Mouse (Mus musculus): ENCODE results near the gene Naglu. TPM values are rescaled to one million over a fixed set of nuclear protein-coding genes. Genes with fewer than 3 reads are reported as not detected.

Naglu gene
- total and polyA plus RNA-seq, 3 experiments = 11.2 to 33.3 (median 13.8) TPM

DNA sequence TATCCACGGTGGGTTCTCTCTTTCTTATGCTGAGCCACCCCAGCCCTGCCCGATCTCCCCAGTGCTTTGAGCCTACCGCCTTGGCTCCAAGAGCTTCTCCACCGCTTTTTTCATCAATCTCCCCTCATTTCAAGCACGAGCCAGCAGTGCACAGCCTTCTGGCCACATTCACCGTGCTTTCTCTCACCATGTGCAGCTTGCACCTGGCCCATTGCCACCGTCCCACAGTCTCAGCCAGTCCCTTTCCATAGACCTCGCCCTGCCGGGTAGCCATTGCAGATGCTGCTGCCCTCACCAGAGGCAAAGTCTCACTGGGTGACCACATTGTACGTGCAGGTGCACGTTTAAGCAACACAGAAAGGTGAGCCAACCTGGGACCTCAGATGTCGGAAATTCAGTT is 46.4 kb upstream of the Naglu start:
- dilution Hi-C loops (cut with MboI; ENCODE audit: extremely low pct_ligation_motif_present, extremely low pct_unique_long_range_greater_than_20kb, low sequenced_read_pairs) (no loop called here), in situ Hi-C loops (cut with MboI; ENCODE audit: low pct_ligation_motif_present, low pct_unique_long_range_greater_than_20kb, low sequenced_read_pairs) (no loop called here)
- no peaks in the 10 kb centered on the region for H3K9me3 ChIP-seq (replicated peaks; ENCODE audit: low read length)
- H3K4me3 ChIP-seq (replicated peaks in 1 of 3; ENCODE audit: low read depth in 2 of 3, low read length in 2 of 3, poor library complexity in 1 of 3) = no peak overlapping the region
- DNase-seq (ENCODE audit: extremely low read depth) = no peak
- H3K27ac ChIP-seq (ENCODE audit: insufficient read depth, low read depth) = no peak overlapping the region
- no peak overlapping the region for H3K4me2 ChIP-seq (ENCODE audit: insufficient read depth, low read depth, poor library complexity, severe bottlenecking)
- H3K27me3 ChIP-seq (replicated peaks) = no peaks in the 10 kb centered on the region
- no peak for TF ChIP-seq JUND (conservative IDR thresholded peaks at IDR 0.05; ENCODE audit: low read depth, low read length)
- TF ChIP-seq USF2 (conservative IDR thresholded peaks at IDR 0.05; ENCODE audit: low read depth, low read length) = no peak
- no peak for TF ChIP-seq POLR2AphosphoS2 (IDR thresholded peaks at IDR 0.05; ENCODE audit: low read depth, low read length)
- TF ChIP-seq SMC3 (IDR thresholded peaks at IDR 0.05; ENCODE audit: low read depth, low read length) = no peak
- no peaks in the 10 kb centered on the region for H3K79me2 ChIP-seq (replicated peaks; ENCODE audit: control insufficient read depth, extremely low read depth, insufficient read depth, poor library complexity, severe bottlenecking)
- peaks cover 62 to 95% of the 10 kb centered on the region in 2 experiments for H3K36me3 ChIP-seq (replicated peaks in 1 of 2; ENCODE audit: control insufficient read depth in 1 of 2, insufficient read depth in 1 of 2, low read length in 1 of 2)
- H3K9ac ChIP-seq (ENCODE audit: insufficient read depth, low read depth) = no peak overlapping the region
- no peaks in the 10 kb centered on the region for H3K4me1 ChIP-seq (ENCODE audit: control insufficient read depth in 1 of 2, insufficient read depth in 2 of 2)

DNA sequence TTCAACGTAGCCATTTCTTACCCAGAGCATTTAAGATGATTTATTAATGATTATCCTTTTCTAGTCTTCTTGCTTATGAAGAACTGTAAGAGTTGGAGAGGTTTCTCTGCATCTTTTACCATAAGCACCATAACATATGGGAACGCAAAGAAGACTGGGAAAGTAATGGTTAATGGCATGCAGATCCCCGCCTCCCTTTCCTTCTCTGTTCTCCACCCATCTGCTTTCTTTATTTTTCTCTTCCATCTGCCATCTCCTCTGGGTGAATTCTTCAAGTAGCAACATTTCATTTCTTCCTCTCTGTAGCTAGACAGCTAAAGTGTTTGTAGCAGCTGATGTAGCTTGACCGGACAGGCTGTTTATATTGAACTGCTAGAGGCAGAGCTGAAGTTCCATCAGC is 45.8 kb upstream of the Naglu start:
- dilution Hi-C loops (cut with MboI; ENCODE audit: extremely low pct_ligation_motif_present, extremely low pct_unique_long_range_greater_than_20kb, low sequenced_read_pairs) (no loop called here), in situ Hi-C loops (cut with MboI; ENCODE audit: low pct_ligation_motif_present, low pct_unique_long_range_greater_than_20kb, low sequenced_read_pairs) (no loop called here)
- no peak overlapping the region for H3K4me3 ChIP-seq (replicated peaks in 1 of 3; ENCODE audit: low read depth in 2 of 3, low read length in 2 of 3, poor library complexity in 1 of 3)
- H3K4me1 ChIP-seq (ENCODE audit: control insufficient read depth in 1 of 2, insufficient read depth in 2 of 2) = no peaks in the 10 kb centered on the region
- H3K36me3 ChIP-seq (replicated peaks in 1 of 2; ENCODE audit: control insufficient read depth in 1 of 2, insufficient read depth in 1 of 2, low read length in 1 of 2) = peaks cover 63 to 95% of the 10 kb centered on the region in 2 experiments
- H3K27ac ChIP-seq (ENCODE audit: insufficient read depth, low read depth) = no peak overlapping the region
- no peaks in the 10 kb centered on the region for H3K79me2 ChIP-seq (replicated peaks; ENCODE audit: control insufficient read depth, extremely low read depth, insufficient read depth, poor library complexity, severe bottlenecking)
- no peak overlapping the region for H3K9ac ChIP-seq (ENCODE audit: insufficient read depth, low read depth)
- no peak overlapping the region for H3K4me2 ChIP-seq (ENCODE audit: insufficient read depth, low read depth, poor library complexity, severe bottlenecking)
- H3K9me3 ChIP-seq (replicated peaks; ENCODE audit: low read length) = no peaks in the 10 kb centered on the region
- TF ChIP-seq RCOR1 (conservative IDR thresholded peaks at IDR 0.05; ENCODE audit: low read depth, low read length) = no peak
- no peak for TF ChIP-seq MXI1 (IDR thresholded peaks at IDR 0.05; ENCODE audit: low read depth, low read length)
- TF ChIP-seq ZKSCAN1 (IDR thresholded peaks at IDR 0.05; ENCODE audit: borderline replicate concordance, low read depth, low read length) = no peak
- DNase-seq (ENCODE audit: extremely low read depth) = no peak
- H3K27me3 ChIP-seq (replicated peaks) = no peaks in the 10 kb centered on the region

DNA sequence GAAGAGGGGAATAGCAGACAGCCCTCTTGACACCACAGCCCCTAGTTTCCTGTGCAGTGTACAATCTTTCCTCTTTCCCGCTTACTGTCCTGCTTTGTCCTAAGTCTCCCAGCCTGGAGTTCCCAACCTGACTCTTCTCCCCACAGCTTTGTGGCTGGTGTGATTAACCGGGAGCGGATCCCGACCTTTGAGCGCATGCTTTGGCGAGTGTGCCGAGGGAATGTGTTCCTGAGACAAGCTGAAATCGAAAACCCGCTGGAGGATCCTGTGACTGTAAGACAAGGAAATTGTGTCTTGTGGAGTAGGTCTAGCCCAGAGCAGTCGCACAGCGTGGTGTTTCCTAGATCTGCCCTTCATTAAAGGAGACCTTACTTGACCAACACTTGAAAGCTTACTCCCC is 42.7 kb upstream of the Naglu start:
- in situ Hi-C loops (cut with MboI; ENCODE audit: low pct_ligation_motif_present, low pct_unique_long_range_greater_than_20kb, low sequenced_read_pairs) (no loop called here), dilution Hi-C loops (cut with MboI; ENCODE audit: extremely low pct_ligation_motif_present, extremely low pct_unique_long_range_greater_than_20kb, low sequenced_read_pairs) (no loop called here)
- H3K4me2 ChIP-seq (ENCODE audit: insufficient read depth, low read depth, poor library complexity, severe bottlenecking) = no peak overlapping the region

More for the DNA sequence above, 42.7 kb upstream of the Naglu start:
- no peak overlapping the region for H3K4me3 ChIP-seq (replicated peaks in 1 of 3; ENCODE audit: low read depth in 2 of 3, low read length in 2 of 3, poor library complexity in 1 of 3)
- H3K27me3 ChIP-seq (replicated peaks) = no peaks in the 10 kb centered on the region
- no peaks in the 10 kb centered on the region for H3K79me2 ChIP-seq (replicated peaks; ENCODE audit: control insufficient read depth, extremely low read depth, insufficient read depth, poor library complexity, severe bottlenecking)
- H3K36me3 ChIP-seq (replicated peaks in 1 of 2; ENCODE audit: control insufficient read depth in 1 of 2, insufficient read depth in 1 of 2, low read length in 1 of 2) = peaks cover 69 to 89% of the 10 kb centered on the region in 2 experiments
- no peak for DNase-seq (ENCODE audit: extremely low read depth)
- H3K27ac ChIP-seq (ENCODE audit: insufficient read depth, low read depth) = no peak overlapping the region
- H3K9me3 ChIP-seq (replicated peaks; ENCODE audit: low read length) = no peaks in the 10 kb centered on the region
- peaks cover 0 to 9% of the 10 kb centered on the region in 2 experiments; a peak in 1 of 4 replicates for H3K4me1 ChIP-seq (ENCODE audit: control insufficient read depth in 1 of 2, insufficient read depth in 2 of 2)
- no peak overlapping the region for H3K9ac ChIP-seq (ENCODE audit: insufficient read depth, low read depth)
- TF ChIP-seq MAFK (IDR thresholded peaks at IDR 0.05; ENCODE audit: insufficient replicate concordance, low read length) (no peak), ZMIZ1 (IDR thresholded peaks at IDR 0.05; ENCODE audit: low read depth, low read length) (no peak), RCOR1 (conservative IDR thresholded peaks at IDR 0.05; ENCODE audit: low read depth, low read length) (no peak), MEF2A (IDR thresholded peaks at IDR 0.05; ENCODE audit: borderline replicate concordance, low read depth, low read length) (no peak), BHLHE40 (IDR thresholded peaks at IDR 0.05; ENCODE audit: low read depth, low read length) (no peak), JUND (conservative IDR thresholded peaks at IDR 0.05; ENCODE audit: low read depth, low read length) (no peak), MYC (IDR thresholded peaks at IDR 0.05; ENCODE audit: low read depth, low read length) (no peak), TBP (conservative IDR thresholded peaks at IDR 0.05; ENCODE audit: low read depth, low read length) (no peak), USF2 (conservative IDR thresholded peaks at IDR 0.05; ENCODE audit: low read depth, low read length) (no peak), SMC3 (IDR thresholded peaks at IDR 0.05; ENCODE audit: low read depth, low read length) (no peak), JUN (IDR thresholded peaks at IDR 0.05; ENCODE audit: insufficient read depth, low read depth, low read length) (no peak), MAX (IDR thresholded peaks at IDR 0.05; ENCODE audit: low read length) (no peak), SIN3A (IDR thresholded peaks at IDR 0.05; ENCODE audit: low read length) (no peak), NRF1 (IDR thresholded peaks at IDR 0.05; ENCODE audit: low read depth, low read length) (no peak), ZNF384 (IDR thresholded peaks at IDR 0.05; ENCODE audit: low read depth, low read length) (no peak)
